Mouse (Mus musculus) right cerebral cortex, postnatal 36 days (tissue): ENCODE results near the gene Hoxb5.

Experiments
- DNase-seq, 2 experiments: peaks; one replicate each; pipeline ENCODE4 v3.0.0; 2022; ENCODE audit warnings: low spot score in 2 of 2, mixed read lengths in 1 of 2

Gene Hoxb5

GRCm38 (mm10) chr11:96352691-96353521 is 49.8 kb downstream of the Hoxb5 start:
- no peak for DNase-seq

- DNase-seq: no peak
These were observed 50.3 kb downstream of the Hoxb5 start for GRCm38 (mm10) chr11:96353522-96353841.

DNA sequence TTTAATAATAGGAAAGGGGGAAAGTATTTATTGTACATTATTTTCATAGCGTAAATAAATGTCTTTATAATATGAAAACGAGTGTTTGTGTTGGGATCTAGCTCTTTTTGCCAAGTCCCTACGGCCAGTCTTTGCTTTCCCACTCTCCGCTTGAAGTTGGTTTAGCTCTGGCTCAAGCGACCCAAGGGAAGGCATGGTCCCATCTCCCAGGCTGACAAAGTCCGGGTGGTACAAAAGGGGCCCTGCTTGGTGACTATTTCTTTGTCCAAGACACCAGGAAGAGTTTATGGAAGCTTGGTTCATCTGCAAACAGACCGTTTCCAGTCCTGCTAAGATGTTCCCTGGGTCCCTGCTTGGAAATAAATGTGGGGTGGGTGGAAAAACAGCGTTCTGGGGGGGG is 50.8 kb downstream of the Hoxb5 start:
- DNase-seq: no peak

- DNase-seq: no peak
These were observed 51.2 kb downstream of the Hoxb5 start for GRCm38 (mm10) chr11:96354376-96354775.

DNA sequence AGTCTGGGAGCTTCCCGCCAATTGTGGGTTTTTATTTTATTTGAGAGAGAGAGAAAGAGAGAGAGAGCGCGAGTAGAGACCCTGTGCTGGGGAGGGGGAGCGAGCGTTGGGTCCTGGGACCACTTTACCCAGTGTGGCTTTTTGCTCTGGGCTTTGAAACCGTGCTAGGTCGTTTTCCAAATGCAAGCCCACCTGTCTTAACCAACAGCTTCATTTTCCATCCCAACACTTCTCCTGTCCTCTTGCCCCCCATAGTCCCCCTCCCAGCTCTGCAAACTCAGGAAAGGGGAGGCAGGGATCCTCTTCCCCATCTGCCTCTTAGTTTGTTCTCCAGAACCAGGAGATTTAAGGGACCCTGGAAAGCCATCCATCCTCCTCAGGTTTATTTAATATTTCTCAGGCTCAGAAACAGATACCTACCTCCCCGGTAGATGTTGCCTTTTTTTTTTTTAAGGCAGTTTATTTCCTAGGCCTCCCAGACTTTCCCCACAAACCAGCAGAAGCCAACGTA is 51.7 kb downstream of the Hoxb5 start:
- DNase-seq: no peak
